Mouse (Mus musculus) embryonic fibroblast, embryonic 13.5 days (primary cell): ENCODE measurements around the gene Rin2. TPM values are rescaled to one million over a fixed set of nuclear protein-coding genes. Genes with fewer than 3 reads are reported as not detected.

Experiments
- H3K27ac ChIP-seq: 2 replicates; pipeline ENCODE4 v1.5.1; 2012; ENCODE audit warnings: low read length, control low read depth, inconsistent platforms; ENCODE audit not compliant: insufficient read depth
- H3K4me1 ChIP-seq: 2 replicates; pipeline ENCODE4 v1.6.1; 2011; ENCODE audit warnings: low read length; ENCODE audit not compliant: control insufficient read depth, insufficient read depth
- H3K4me3 ChIP-seq: 2 replicates; pipeline ENCODE4 v1.5.1; 2011; ENCODE audit warnings: mild to moderate bottlenecking, control low read depth, low read length; ENCODE audit not compliant: insufficient read depth
- CTCF ChIP-seq: IDR thresholded peaks from 2 replicates; pipeline ENCODE4 v1.5.1; 2011; ENCODE audit warnings: mild to moderate bottlenecking, control low read depth, low read length, moderate library complexity, borderline replicate concordance; ENCODE audit not compliant: insufficient read depth
- POLR2A ChIP-seq: IDR thresholded peaks from 2 replicates; pipeline ENCODE4 v1.6.1; 2011; ENCODE audit warnings: low read depth, mild to moderate bottlenecking, control low read depth, low read length, moderate library complexity
- polyA plus RNA-seq: library from polyadenylated mRNA; stranded (reverse); fragments of >200 nt; gene quantifications from 2 replicates; pipeline ENCODE4 v1.2.4, GENCODE M21; 2011; ENCODE audit warnings: low read depth; ENCODE audit not compliant: missing spikeins, insufficient read length

Gene Rin2
- polyA plus RNA-seq, 1 experiment: 30.5 TPM

- Histone ChIP-seq H3K27ac (no peak overlapping the region), H3K4me1 (peaks cover 17% of the 10 kb centered on the region), H3K4me3 (no peak overlapping the region)
- TF ChIP-seq POLR2A (no peak), CTCF (no peak)
These were observed 8.5 kb downstream of the Rin2 start for GRCm38 (mm10) chr2:145683536-145683935.

GRCm38 (mm10) chr2:145684151-145684550 is 9.1 kb downstream of the Rin2 start:
- no peak overlapping the region for H3K27ac ChIP-seq
- TF ChIP-seq POLR2A (no peak), CTCF (no peak)
- no peak overlapping the region for H3K4me3 ChIP-seq
- peaks cover 17% of the 10 kb centered on the region for H3K4me1 ChIP-seq

GRCm38 (mm10) chr2:145684891-145685290 is 9.9 kb downstream of the Rin2 start:
- no peak overlapping the region for H3K27ac ChIP-seq
- TF ChIP-seq CTCF (no peak), POLR2A (no peak)
- H3K4me1 ChIP-seq: peaks cover 15% of the 10 kb centered on the region
- no peak overlapping the region for H3K4me3 ChIP-seq

DNA sequence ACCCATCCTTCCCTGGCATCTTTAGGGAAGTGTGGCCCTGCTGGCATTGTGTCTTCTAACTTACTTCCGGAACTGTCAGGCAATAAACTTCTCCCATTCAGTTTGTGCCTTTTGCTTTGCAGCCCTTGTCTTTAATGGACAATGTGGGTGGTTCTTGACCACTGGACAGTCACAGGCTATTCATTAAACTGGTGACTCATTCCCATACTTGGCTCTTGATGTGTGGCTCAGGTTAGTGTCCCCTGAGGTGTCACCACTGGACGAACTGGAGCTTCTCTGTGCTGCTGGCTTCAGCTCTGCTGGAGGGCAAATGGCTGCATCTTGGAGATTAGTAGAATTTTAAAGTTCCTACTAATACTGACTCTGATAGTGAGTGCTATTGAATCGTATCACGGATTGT is 11.0 kb downstream of the Rin2 start:
- TF ChIP-seq CTCF (no peak), POLR2A (no peak)
- Histone ChIP-seq H3K27ac (no peak overlapping the region), H3K4me1 (peaks cover 10% of the 10 kb centered on the region), H3K4me3 (no peak overlapping the region)

GRCm38 (mm10) chr2:145691367-145692009 is 16.5 kb downstream of the Rin2 start:
- no peak overlapping the region for H3K4me3 ChIP-seq
- H3K4me1 ChIP-seq: peaks cover 2% of the 10 kb centered on the region; the same call in 1 of the 2 replicates
- H3K27ac ChIP-seq: no peak overlapping the region
- TF ChIP-seq CTCF: no peak
- no peak for TF ChIP-seq POLR2A

DNA sequence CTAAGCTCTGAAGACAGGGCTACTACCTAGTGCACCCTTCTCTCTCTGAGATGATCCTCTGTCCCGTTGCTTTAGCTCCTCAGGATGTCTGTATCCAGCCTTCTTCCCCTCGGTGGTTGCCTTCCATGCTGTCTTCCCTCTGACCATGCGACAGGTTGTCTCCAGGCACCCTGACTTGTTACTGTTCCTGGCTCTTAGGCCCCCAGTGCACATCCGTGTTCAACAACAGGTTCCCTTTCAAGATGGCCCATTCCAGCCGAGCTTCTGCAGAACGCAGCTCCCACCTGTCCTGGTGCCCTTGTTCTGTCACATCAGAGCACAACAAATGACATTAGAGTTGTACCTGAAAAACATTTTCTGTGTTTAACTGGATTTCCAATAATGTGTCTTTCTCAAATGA is 22.1 kb downstream of the Rin2 start:
- H3K4me3 ChIP-seq: no peak overlapping the region
- H3K27ac ChIP-seq: no peak overlapping the region

DNA sequence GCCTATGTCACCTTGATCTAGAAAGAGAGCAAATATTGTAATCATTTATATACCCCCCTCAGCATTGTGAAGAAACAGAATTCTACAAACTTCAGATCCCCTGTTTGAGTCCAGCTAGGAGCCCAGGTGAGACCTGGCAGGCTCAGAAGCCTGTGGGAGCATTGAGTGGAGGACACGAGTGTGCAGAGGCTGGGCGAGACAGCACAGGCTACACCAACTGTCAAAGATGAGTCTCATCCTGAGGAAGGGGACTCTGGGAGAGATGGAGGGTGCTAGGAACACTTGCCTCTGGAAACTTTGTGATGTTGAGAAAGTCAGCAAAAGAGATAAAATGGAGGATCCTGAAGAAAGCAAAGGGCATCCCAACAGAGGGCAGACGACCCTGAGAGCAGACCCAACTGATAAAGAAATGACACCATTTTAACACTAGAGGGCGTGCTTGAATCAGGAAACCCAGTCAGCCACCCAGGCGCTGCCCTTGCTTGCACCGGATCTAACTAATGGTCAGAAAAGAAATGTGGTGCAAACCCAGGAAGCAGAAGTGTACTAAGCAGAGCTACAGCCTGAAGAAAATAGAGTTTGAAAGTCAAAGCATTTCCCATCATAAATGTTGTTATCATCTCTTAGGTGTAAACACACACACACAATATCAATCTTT is 24.5 kb downstream of the Rin2 start:
- TF ChIP-seq POLR2A (no peak), CTCF (0 out of 2 replicates have a peak, but pooled peaks have one; percentile 43)
- Histone ChIP-seq H3K27ac (no peak overlapping the region), H3K4me3 (no peak overlapping the region), H3K4me1 (peaks cover 3% of the 10 kb centered on the region; the same call in 1 of the 2 replicates)

More for the DNA sequence above, 22.1 kb downstream of the Rin2 start:
- peaks cover 3% of the 10 kb centered on the region; the same call in 1 of the 2 replicates for H3K4me1 ChIP-seq
- TF ChIP-seq POLR2A (no peak), CTCF (no peak)

GRCm38 (mm10) chr2:145700237-145700985 is 25.4 kb downstream of the Rin2 start:
- Histone ChIP-seq H3K27ac (0 out of 2 replicates have a peak overlapping the region, but pooled peaks have one; percentile 20), H3K4me3 (no peak overlapping the region), H3K4me1 (peaks cover 3% of the 10 kb centered on the region; the same call in 1 of the 2 replicates)
- no peak for TF ChIP-seq CTCF
- TF ChIP-seq POLR2A: no peak

DNA sequence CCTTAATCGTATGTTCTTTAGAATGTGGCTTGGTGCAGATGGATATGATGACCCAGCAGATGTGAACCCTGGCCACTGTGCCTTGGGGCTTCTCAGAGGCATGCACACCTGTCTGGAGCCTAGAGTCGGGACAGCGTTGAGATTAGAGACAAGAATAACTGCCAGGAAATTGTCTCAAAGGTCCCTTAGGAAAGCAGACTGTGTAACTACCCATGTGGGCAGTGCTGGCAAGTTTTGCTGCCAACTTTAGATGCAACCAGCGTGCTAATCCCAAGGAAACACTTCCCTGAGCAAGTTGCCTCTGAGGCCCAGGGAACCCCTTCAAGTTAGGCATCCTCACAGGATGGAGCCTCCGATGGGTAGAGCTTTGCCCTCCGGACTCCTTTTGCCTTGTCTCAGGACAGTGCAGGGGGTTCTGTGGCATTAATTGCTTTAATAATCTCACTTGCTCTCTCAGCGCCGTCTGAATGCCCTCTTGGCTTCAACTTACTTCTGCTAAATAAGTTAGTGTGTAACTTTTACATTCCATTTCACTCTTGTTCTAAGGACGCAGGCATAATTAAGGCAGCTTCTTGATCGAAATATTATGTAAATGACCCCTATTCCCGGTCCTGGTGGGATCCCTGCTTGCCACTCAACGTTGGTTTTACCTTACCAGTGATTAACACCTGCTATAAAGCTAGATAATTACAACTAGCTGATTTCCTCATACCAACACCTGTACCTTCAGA is 26.8 kb downstream of the Rin2 start:
- Histone ChIP-seq H3K4me3 (no peak overlapping the region), H3K4me1 (peaks cover 3% of the 10 kb centered on the region; the same call in 1 of the 2 replicates), H3K27ac (no peak overlapping the region)
- TF ChIP-seq POLR2A (no peak), CTCF (no peak)
